Comparison of ENCODE assay signal across 28 mouse cellular contexts in genomic region chr11:19306687-19307086, GRCm38 (mm10).
"Had no signal": no experiment of that assay in that cellular context is flagged by ENCODE, and none has a peak within 500 bp of the region (broad histone marks: within the 10 kb centered on the region; RNA-seq: fewer than 3 reads in every experiment).

No protein-coding gene starts in this region.

- H3K4me1 ChIP-seq: hindbrain, embryonic 12.5 days; intestine, embryonic 15.5 days; limb, embryonic 12.5 days; liver, embryonic 13.5 days; liver, embryonic 15.5 days had no signal

- H3K4me2 ChIP-seq: heart, embryonic 12.5 days; heart, embryonic 15.5 days; hindbrain, embryonic 12.5 days; hindbrain, embryonic 14.5 days; intestine, embryonic 15.5 days; limb, embryonic 12.5 days; liver, embryonic 11.5 days; liver, embryonic 13.5 days; liver, embryonic 15.5 days had no signal

- H3K4me3 ChIP-seq: gastrocnemius, adult 2 months; heart, embryonic 10.5 days; heart, embryonic 12.5 days; heart, embryonic 15.5 days; hindbrain, embryonic 10.5 days; hindbrain, embryonic 12.5 days; intestine, embryonic 15.5 days; layer of hippocampus, adult 2 months; left cerebral cortex, adult 2 months; limb, embryonic 10.5 days; limb, embryonic 12.5 days; liver, embryonic 13.5 days; liver, embryonic 15.5 days had no signal

- H3K27me3 ChIP-seq: heart, embryonic 12.5 days; heart, embryonic 15.5 days; hindbrain, embryonic 12.5 days; intestine, embryonic 15.5 days; limb, embryonic 12.5 days; liver, embryonic 13.5 days; liver, embryonic 15.5 days had no signal

- H3K9me3 ChIP-seq: heart, embryonic 10.5 days; heart, embryonic 12.5 days; heart, embryonic 15.5 days; hindbrain, embryonic 10.5 days; hindbrain, embryonic 12.5 days; intestine, embryonic 15.5 days; limb, embryonic 10.5 days; limb, embryonic 12.5 days; liver, embryonic 13.5 days; liver, embryonic 15.5 days had no signal

- DNase-seq: gastrocnemius, adult 2 months; gastrocnemius, postnatal 10 days; gastrocnemius, postnatal 25 days; heart, adult 18-20 months; heart, postnatal 14 days; heart, postnatal 4 days; kidney, adult 2 months; kidney, postnatal 25 days; liver; liver, embryonic 13.5 days; liver, postnatal 0 days had no signal

- H3K27ac ChIP-seq: gastrocnemius, adult 2 months; heart, embryonic 10.5 days; heart, embryonic 15.5 days; hindbrain, embryonic 10.5 days; hindbrain, embryonic 12.5 days; hindbrain, embryonic 14.5 days; intestine, embryonic 15.5 days; kidney, postnatal 0 days; layer of hippocampus, adult 2 months; left cerebral cortex, adult 2 months; limb, embryonic 10.5 days; limb, embryonic 12.5 days; liver, embryonic 13.5 days; liver, embryonic 15.5 days had no signal

- H3K36me3 ChIP-seq: heart, embryonic 10.5 days; heart, embryonic 12.5 days; heart, embryonic 15.5 days; hindbrain, embryonic 10.5 days; hindbrain, embryonic 12.5 days; intestine, embryonic 15.5 days; limb, embryonic 10.5 days; limb, embryonic 12.5 days; liver, embryonic 13.5 days; liver, embryonic 15.5 days had no signal

- H3K9ac ChIP-seq: heart, embryonic 12.5 days; heart, embryonic 15.5 days; hindbrain, embryonic 12.5 days; hindbrain, embryonic 14.5 days; intestine, embryonic 15.5 days; limb, embryonic 12.5 days; liver, embryonic 13.5 days; liver, embryonic 15.5 days; liver, postnatal 0 days had no signal

- ATAC-seq: hindbrain, embryonic 16.5 days; inflammation-experienced regulatory T-cells, adult 6 months; intestine, embryonic 15.5 days; intestine, postnatal 0 days; liver, postnatal 0 days had no signal
